Mouse (Mus musculus): Measurements from ENCODE around the gene Zfp775. TPM values are rescaled to one million over a fixed set of nuclear protein-coding genes. Genes with fewer than 3 reads are reported as not detected.
A peak's percentile ranks its signal among the peaks of the same experiment; 100 is the strongest.

The Zfp775 gene
- total RNA-seq (2021) = 1 to 10 TPM; 8.2 to 9.4 TPM
- long read RNA-seq, experiment 1, full-length matches to known transcripts = 15 of 15 reads
- long read RNA-seq, experiment 1, partial matches to known transcripts = 0 of 15 reads
- long read RNA-seq, experiment 1, other reads (novel, unspliced or antisense) = 0 of 15 reads
- long read RNA-seq, experiment 2, full-length matches to known transcripts = 32 of 32 reads
- long read RNA-seq, experiment 2, partial matches to known transcripts = 0 of 32 reads
- long read RNA-seq, experiment 2, other reads (novel, unspliced or antisense) = 0 of 32 reads

GRCm38 (mm10) chr6:48601271-48602079 is at the start of gene Zfp775:
Zfp775 (plus strand) TSS chr6:48602063.
- DNase-seq (ENCODE audit: low spot score in 2 of 2) = peak; percentile 92 to 93

GRCm38 (mm10) chr6:48552918-48553317 is 48.9 kb upstream of the Zfp775 start:
- no peak for DNase-seq (ENCODE audit: low spot score in 2 of 2)

GRCm38 (mm10) chr6:48553819-48554218 is 48.0 kb upstream of the Zfp775 start:
- no peak for DNase-seq (ENCODE audit: low spot score in 2 of 2)

- peak; percentile 96 to 97 for DNase-seq (ENCODE audit: low spot score in 2 of 2)
Observed at GRCm38 (mm10) chr6:48554280-48555103, 47.4 kb upstream of the Zfp775 start, which contains the start of gene Lrrc61. Lrrc61 (plus strand) TSS chr6:48554796.

GRCm38 (mm10) chr6:48555104-48555890 is 46.6 kb upstream of the Zfp775 start:
- no peak for DNase-seq (ENCODE audit: low spot score in 2 of 2)

GRCm38 (mm10) chr6:48555956-48556355 is 45.9 kb upstream of the Zfp775 start:
- no peak for DNase-seq (ENCODE audit: low spot score in 2 of 2)

GRCm38 (mm10) chr6:48565693-48566310 is 36.1 kb upstream of the Zfp775 start:
- no peak for DNase-seq (ENCODE audit: low spot score in 2 of 2)

GRCm38 (mm10) chr6:48566312-48566711 is 35.6 kb upstream of the Zfp775 start:
- no peak for DNase-seq (ENCODE audit: low spot score in 2 of 2)

- peak; percentile 51 to 55 for DNase-seq (ENCODE audit: low spot score in 2 of 2)
Observed at GRCm38 (mm10) chr6:48568036-48568984, 33.6 kb upstream of the Zfp775 start.

- no peak for DNase-seq (ENCODE audit: low spot score in 2 of 2)
Observed at GRCm38 (mm10) chr6:48569065-48569807, 32.6 kb upstream of the Zfp775 start.

GRCm38 (mm10) chr6:48572014-48572413 is 29.8 kb upstream of the Zfp775 start:
- DNase-seq (ENCODE audit: low spot score in 2 of 2) = no peak

GRCm38 (mm10) chr6:48572572-48573061 is 29.2 kb upstream of the Zfp775 start, which contains the start of gene Rarres2:
Rarres2 (minus strand) TSS chr6:48572789.
- DNase-seq (ENCODE audit: low spot score in 2 of 2) = no peak

- no peak for DNase-seq (ENCODE audit: low spot score in 2 of 2)
Observed at GRCm38 (mm10) chr6:48573280-48573679, 28.6 kb upstream of the Zfp775 start.

- DNase-seq (ENCODE audit: low spot score in 2 of 2) = no peak
Observed at GRCm38 (mm10) chr6:48573981-48574380, 27.9 kb upstream of the Zfp775 start.

- no peak for DNase-seq (ENCODE audit: low spot score in 2 of 2)
Observed at GRCm38 (mm10) chr6:48578736-48579135, 23.1 kb upstream of the Zfp775 start.

- DNase-seq (ENCODE audit: low spot score in 2 of 2) = no peak
Observed at GRCm38 (mm10) chr6:48579215-48579648, 22.6 kb upstream of the Zfp775 start.

- no peak for DNase-seq (ENCODE audit: low spot score in 2 of 2)
Observed at GRCm38 (mm10) chr6:48581257-48581656, 20.6 kb upstream of the Zfp775 start.

GRCm38 (mm10) chr6:48582037-48582436 is 19.8 kb upstream of the Zfp775 start:
- no peak for DNase-seq (ENCODE audit: low spot score in 2 of 2)

Data from adrenal gland, adult 18-20 months (tissue).